Mouse (Mus musculus) thymus, postnatal 10 days (tissue): ENCODE measurements around the gene Kcnk6.

Source experiments
- DNase-seq, 2 experiments: peaks; one replicate each; pipeline ENCODE4 v3.0.0; 2021; ENCODE audit warnings: low spot score in 2 of 2

Kcnk6 gene

GRCm38 (mm10) chr7:29232247-29233013, at the start of gene Kcnk6:
Gene Kcnk6, minus strand, starts transcription at chr7:29232515.
- no peak for DNase-seq

DNA sequence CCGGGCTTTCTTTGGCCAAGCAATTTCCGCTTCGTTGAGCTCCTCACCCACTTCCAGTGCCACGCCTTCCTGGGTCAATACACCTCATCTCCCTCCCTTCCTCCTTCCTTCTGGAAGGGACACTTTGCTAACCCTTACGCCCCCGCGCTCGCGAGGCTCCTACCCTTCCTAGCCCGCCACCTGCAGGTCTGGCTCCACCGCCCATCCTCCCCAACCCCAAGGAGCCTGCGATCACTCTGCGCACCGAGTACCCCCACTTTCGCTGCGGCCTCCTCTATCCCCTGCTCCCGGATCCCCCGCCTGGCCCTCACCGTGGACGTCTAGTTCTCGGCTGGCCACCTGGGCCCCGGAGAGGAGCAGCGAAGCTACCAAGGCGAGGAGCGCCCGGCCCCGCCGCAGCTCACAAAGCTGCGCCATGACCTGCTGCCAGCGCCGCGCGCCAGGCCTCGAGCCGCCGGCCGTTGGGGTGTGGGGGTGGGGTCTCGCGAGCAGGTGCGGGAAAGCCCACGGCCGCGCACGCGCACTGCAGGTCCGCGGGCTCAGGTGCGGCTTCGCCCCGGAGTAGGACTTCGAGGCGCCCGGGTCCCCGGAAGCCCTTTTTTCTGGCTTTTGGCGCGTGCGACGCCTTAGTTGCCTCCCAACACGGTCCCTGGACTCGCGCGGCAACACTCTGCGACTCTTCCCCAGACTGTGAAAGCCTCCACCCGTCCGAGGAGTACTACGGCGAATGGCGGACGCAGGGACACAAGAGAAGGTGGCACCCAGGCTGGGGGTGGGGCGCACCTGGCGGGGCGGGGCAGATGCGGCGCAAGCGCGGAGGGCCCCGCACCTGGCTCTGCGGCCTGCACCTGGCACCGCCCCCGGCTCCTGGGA, 49.1 kb upstream of the Kcnk6 start, which contains the start of gene Spint2:
Gene Spint2, minus strand, starts transcription at position 712 of the 873 bp plus-strand sequence.
- DNase-seq = peak; percentile 77 to 80

DNA sequence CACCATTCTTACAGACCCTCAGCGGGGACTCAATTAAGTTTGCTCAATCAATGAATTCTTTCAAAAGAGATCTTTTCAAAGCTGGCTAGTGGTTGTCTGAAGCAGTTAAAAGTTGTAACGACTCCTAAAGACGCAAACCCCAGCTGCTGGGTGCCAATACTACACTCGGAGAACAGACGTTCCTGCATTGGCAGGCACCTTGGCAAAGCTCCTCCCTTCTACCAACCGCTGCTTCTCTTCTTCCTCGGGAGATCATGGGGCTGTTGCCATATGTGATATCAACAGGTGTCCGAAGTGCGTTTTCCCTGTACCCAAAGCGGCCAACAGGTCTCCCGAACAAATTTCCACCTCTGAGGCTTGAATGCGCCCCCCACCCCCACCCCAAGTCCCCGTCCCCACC, 48.5 kb upstream of the Kcnk6 start:
- DNase-seq = peak; percentile 58 to 59

DNA sequence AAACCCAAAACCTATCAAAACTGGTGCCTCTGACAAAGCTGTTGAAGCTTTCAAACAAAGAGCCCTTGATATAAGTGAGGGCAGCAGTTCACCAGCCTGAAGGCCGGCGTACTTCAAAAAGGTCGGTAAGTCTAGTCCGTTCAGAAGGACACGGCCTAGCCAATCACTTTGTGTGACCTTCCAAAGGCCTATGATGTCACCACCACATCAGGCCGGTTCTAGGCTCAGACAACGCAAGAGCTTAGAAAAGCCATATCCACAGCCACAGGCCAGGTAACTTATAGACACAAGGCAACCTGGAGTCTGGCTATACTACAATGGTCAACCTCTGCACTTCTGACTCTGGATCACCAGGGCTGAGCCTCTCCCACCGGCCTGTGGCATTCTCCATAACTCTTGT, 47.6 kb upstream of the Kcnk6 start:
- no peak for DNase-seq

GRCm38 (mm10) chr7:29279261-29279660, 46.9 kb upstream of the Kcnk6 start:
- DNase-seq = peak; percentile 47

GRCm38 (mm10) chr7:29277510-29277909, 45.2 kb upstream of the Kcnk6 start:
- no peak for DNase-seq

DNA sequence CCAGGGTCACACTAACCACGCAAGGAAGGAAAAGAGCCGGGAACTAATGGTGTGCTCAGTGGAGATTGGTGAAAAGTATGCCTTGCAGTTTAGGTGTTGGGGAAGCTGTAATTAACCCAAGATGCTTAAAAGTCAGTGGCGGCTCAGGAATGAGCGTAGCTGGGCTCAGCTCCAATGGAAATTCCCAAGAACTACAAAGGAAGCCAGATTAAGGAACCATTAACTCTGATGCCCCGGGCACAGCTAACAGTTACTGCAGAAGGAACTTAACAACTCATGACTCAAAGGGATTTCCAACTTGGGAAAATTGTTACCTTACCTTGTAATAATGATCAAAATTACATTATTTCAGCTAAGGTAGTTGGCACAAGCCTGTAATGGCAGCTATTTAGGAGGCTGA, 44.4 kb upstream of the Kcnk6 start:
- no peak for DNase-seq

- DNase-seq = no peak
Observed at GRCm38 (mm10) chr7:29271687-29272465, 39.6 kb upstream of the Kcnk6 start.

DNA sequence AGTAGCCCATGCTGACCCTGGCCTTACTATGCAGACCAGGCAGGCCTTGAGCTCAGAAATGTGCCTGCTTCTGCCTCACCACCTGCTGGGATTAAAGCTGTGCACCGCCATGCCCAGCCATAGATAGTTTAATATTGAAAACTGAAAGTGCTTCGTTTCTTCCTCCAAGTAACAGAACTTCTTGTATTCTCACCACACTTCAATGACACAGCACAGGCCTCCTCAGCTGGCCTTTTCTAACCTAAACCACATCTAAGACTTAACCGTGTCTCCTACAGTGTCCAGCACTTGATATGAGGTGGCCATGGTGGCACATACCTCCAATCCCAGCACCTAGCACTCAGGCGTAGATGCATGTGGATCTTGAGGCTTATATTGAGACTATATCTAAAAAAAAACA, 38.1 kb upstream of the Kcnk6 start:
- no peak for DNase-seq

DNA sequence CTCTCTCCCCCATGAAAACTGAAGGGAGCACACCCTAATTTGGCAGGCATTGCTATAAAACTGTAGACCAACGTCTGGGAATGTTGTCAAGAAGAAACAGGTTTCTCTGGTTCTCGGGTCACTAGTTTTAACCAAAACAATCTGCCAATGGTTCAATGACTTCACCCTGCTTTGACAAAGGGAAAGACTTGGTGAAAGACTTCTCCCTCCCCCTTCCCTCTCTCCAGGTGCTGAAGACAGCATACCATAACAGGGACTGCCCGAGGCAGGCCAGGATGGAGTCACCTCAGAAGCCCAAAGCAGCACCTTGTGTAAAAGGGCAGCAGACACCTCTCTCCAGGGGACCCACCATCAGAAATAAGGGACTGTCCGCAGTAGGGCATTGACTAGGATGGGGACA, 34.6 kb upstream of the Kcnk6 start:
- DNase-seq = no peak

DNA sequence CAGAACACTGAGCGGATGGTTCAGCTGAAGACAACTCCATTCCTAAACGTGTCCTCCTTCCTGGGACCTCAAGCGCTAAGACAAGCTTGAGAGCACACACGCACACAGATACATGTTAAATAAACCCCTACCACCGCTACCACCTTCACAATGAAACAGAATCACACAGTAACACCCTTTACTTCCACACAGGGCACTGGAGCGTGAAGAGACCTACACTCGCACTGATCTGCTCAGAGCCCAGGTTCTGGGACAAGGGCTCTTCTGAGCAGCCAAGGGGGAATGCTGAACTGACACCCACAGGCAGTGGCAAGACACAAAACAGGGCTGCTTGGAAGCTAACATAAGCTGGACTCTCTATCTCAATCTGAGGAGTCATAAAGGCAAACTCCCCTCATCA, 33.3 kb upstream of the Kcnk6 start:
- no peak for DNase-seq

- DNase-seq = no peak
Observed at GRCm38 (mm10) chr7:29263831-29264230, 31.5 kb upstream of the Kcnk6 start.

GRCm38 (mm10) chr7:29262151-29262550, 29.8 kb upstream of the Kcnk6 start:
- DNase-seq = no peak

- peak; percentile 31 to 32 for DNase-seq
Observed at GRCm38 (mm10) chr7:29259781-29260730, 27.7 kb upstream of the Kcnk6 start.

GRCm38 (mm10) chr7:29257368-29257767, 25.1 kb upstream of the Kcnk6 start:
- no peak for DNase-seq

DNA sequence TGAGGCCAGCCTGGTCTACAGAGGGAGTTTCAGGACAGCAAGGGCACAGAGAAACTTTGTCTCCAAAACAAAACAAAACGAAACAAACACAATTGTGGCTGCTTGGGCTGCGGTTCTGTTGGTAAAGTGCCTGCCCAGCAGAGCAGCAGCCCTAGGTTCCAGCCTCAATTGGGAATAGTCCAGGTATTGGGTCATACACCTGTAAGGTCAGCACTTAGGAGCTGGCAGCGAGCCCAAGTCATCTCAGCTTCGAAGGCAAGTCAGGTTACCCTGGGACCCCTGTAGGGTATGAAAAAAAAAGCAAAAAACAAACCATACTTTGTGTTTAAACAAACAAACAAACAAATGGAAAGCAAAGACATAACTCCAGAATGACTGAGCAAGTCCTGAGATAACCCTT, 23.6 kb upstream of the Kcnk6 start:
- DNase-seq = no peak

DNA sequence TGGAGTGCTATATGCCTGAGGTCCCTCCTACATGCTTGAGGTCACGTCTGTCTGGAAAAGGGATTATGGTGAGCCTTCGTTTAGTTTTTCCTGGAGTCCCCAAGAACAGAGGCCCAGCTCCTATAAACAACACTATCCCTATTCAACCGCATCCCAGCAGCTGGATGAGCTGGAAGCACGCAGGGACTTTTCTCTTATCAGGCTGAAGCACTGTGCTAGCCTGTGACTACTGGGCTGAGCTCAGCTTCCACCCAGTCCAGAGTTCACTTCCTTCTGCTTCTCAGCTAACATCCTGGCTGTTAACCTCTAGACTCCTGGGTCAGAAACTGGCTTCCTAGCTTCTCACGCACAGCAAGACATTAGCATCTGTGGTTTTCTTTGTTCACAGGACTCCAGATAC, 21.5 kb upstream of the Kcnk6 start:
- no peak for DNase-seq

DNA sequence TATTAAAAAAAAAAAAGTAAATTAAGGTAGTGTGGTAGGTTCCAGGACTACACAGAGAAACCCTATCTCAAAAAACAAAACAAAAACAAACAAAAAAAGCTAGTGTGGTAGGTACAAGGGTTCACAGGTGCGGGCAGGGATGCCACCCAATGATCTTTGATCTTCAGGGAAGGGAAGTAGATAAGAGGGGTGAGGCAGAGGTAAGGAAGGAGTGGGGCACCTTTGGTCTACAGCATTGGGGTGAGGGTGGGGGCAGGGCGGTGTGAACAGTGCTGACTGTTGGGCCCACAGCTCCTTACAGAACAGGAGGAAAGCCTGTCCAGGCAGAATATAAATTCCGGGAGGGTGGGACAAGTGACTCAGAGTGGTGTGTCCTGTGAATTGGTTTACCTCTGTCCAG, 18.9 kb upstream of the Kcnk6 start:
- peak; percentile 55 to 56 for DNase-seq

DNA sequence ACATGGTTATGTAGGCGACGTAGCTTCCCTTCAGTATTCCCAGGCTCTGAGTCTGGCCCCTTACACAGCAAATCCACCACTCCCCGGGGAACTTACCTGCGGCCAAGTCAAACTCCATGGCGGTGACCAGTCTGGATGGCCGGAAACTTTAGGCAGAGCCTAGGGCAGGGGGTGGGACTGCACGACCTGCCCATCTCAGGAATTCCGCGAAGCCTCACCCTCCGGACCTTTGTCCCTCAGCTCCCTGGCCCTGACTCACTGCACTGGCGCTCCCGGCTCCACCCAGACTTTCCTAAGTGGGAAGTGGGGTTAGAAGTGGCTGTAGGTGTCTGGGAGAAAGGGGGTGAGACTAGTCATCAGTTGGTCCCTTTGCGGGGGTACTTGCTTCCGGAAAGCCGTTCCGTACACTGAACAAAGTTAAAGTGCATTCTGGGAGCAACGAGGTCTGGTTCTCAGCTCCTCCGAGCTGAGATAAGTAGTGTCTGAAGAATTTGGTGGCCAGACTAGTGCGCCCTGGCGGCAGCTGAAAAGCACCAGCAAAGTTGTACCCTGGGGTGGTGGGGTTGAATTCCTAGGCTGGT, 16.0 kb upstream of the Kcnk6 start, which contains the start of gene 2200002D01Rik:
Gene 2200002D01Rik, minus strand, starts transcription at position 206 of the 581 bp plus-strand sequence.
- DNase-seq = peak in 1 of 2 experiments; percentile 34

DNA sequence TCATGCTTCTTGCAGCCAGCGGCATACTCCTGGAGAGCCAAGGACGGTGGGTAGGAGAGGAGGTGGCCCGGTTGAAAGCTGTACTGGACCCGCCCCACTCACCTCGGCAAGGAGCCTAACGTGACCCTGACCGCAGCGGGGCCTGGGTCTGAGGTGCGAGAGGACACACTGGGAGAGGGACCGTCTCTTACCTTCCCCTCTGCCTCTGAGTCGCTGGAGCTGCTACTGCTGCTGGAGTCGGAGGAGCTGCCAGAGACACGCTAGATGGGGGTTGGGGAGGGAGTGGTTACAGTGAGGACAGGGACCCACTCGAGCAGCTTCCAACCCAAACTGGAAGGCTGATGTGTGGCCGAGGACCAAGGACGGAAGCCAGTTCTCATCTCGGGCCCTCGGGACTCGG, 15.4 kb upstream of the Kcnk6 start:
- no peak for DNase-seq
